Mouse (Mus musculus): ENCODE data around the gene Msn.
A peak's percentile ranks its signal among the peaks of the same experiment; 100 is the strongest.

Msn gene

GRCm38 (mm10) chrX:96095509-96096499, at the start of gene Msn:
Msn (plus strand) TSS chrX:96096042.
- DNase-seq = peak; percentile 43 to 61

- DNase-seq = peak; percentile 77 to 82
Measured at GRCm38 (mm10) chrX:96052798-96053197, 43.0 kb upstream of the Msn start.

- DNase-seq = no peak
Measured at GRCm38 (mm10) chrX:96077747-96078146, 18.1 kb upstream of the Msn start.

GRCm38 (mm10) chrX:96086259-96086658, 9.6 kb upstream of the Msn start:
- no peak for DNase-seq

- peak; percentile 5 to 15 for DNase-seq
Measured at GRCm38 (mm10) chrX:96096513-96097210, 820 bp downstream of the Msn start.

GRCm38 (mm10) chrX:96097491-96097970, 1.7 kb downstream of the Msn start:
- DNase-seq = no peak

GRCm38 (mm10) chrX:96099003-96099402, 3.2 kb downstream of the Msn start:
- no peak for DNase-seq

- peak; percentile 39 to 51 for DNase-seq
Measured at GRCm38 (mm10) chrX:96107427-96108291, 11.8 kb downstream of the Msn start.

GRCm38 (mm10) chrX:96113106-96113634, 17.3 kb downstream of the Msn start:
- DNase-seq = no peak

- no peak for DNase-seq
Measured at GRCm38 (mm10) chrX:96115501-96115900, 19.7 kb downstream of the Msn start.

GRCm38 (mm10) chrX:96117366-96117765, 21.5 kb downstream of the Msn start:
- no peak for DNase-seq

- DNase-seq = no peak
Measured at GRCm38 (mm10) chrX:96119997-96120396, 24.2 kb downstream of the Msn start.

- DNase-seq = no peak
Measured at GRCm38 (mm10) chrX:96121912-96122311, 26.1 kb downstream of the Msn start.

GRCm38 (mm10) chrX:96126803-96127202, 31.0 kb downstream of the Msn start:
- DNase-seq = no peak

GRCm38 (mm10) chrX:96130139-96130538, 34.3 kb downstream of the Msn start:
- no peak for DNase-seq

GRCm38 (mm10) chrX:96130663-96131062, 34.8 kb downstream of the Msn start:
- DNase-seq = no peak

GRCm38 (mm10) chrX:96133260-96133659, 37.4 kb downstream of the Msn start:
- DNase-seq = peak; percentile 23 to 32

- DNase-seq = no peak
Measured at GRCm38 (mm10) chrX:96134243-96134661, 38.4 kb downstream of the Msn start.

- peak in 1 of 2 experiments; percentile 13 for DNase-seq
Measured at GRCm38 (mm10) chrX:96134840-96135580, 39.2 kb downstream of the Msn start.

- no peak for DNase-seq
Measured at GRCm38 (mm10) chrX:96135581-96135980, 39.7 kb downstream of the Msn start.

- DNase-seq = no peak
Measured at GRCm38 (mm10) chrX:96139262-96139661, 43.4 kb downstream of the Msn start.

All from cerebellum, postnatal 10 days (tissue).